Mouse (Mus musculus) embryo, embryonic 11.5 days (tissue): ENCODE data around the gene Pisd.
"Not testable (repeated sequence)": the region's sequence is repeated elsewhere in the genome, so short reads cannot be mapped to it uniquely, and the experiment has no call there.

Source experiments
- DNase-seq: peaks from one replicate; pipeline ENCODE4 v3.0.0-alpha.2; 2012; ENCODE audit warnings: low read depth, low spot score

The Pisd gene

GRCm38 (mm10) chr5:32785313-32785915 is at the start of gene Pisd:
Gene Pisd (minus strand): TSS chr5:32785646.
- DNase-seq, result peak; percentile 85

GRCm38 (mm10) chr5:32834497-32834896 is 49.1 kb upstream of the Pisd start:
- no peak for DNase-seq

- no peak for DNase-seq
Measured at GRCm38 (mm10) chr5:32830054-32830453, 44.6 kb upstream of the Pisd start.

- not testable (repeated sequence) for DNase-seq
Measured at GRCm38 (mm10) chr5:32828766-32829165, 43.3 kb upstream of the Pisd start.

- DNase-seq, result no peak
Measured at GRCm38 (mm10) chr5:32827009-32827408, 41.6 kb upstream of the Pisd start, which contains the start of gene Gm20671. Gene Gm20671 (minus strand): TSS chr5:32827109.

GRCm38 (mm10) chr5:32820471-32820870 is 35.0 kb upstream of the Pisd start:
- DNase-seq, result no peak

GRCm38 (mm10) chr5:32815396-32815795 is 29.9 kb upstream of the Pisd start:
- DNase-seq, result no peak

GRCm38 (mm10) chr5:32786454-32786853 is 1.0 kb upstream of the Pisd start:
- DNase-seq, result not testable (repeated sequence)

- no peak for DNase-seq
Measured at GRCm38 (mm10) chr5:32784726-32785125, 720 bp downstream of the Pisd start.

GRCm38 (mm10) chr5:32781596-32781995 is 3.9 kb downstream of the Pisd start:
- no peak for DNase-seq

GRCm38 (mm10) chr5:32778168-32778567 is 7.3 kb downstream of the Pisd start:
- no peak for DNase-seq

- no peak for DNase-seq
Measured at GRCm38 (mm10) chr5:32772361-32772760, 13.1 kb downstream of the Pisd start.

GRCm38 (mm10) chr5:32767636-32768373 is 17.6 kb downstream of the Pisd start:
- DNase-seq, result no peak

- no peak for DNase-seq
Measured at GRCm38 (mm10) chr5:32767004-32767403, 18.4 kb downstream of the Pisd start.

GRCm38 (mm10) chr5:32761566-32762140 is 23.8 kb downstream of the Pisd start:
- no peak for DNase-seq

GRCm38 (mm10) chr5:32760787-32761186 is 24.7 kb downstream of the Pisd start:
- DNase-seq, result no peak

GRCm38 (mm10) chr5:32760352-32760751 is 25.1 kb downstream of the Pisd start:
- not testable (repeated sequence) for DNase-seq

GRCm38 (mm10) chr5:32759662-32760061 is 25.8 kb downstream of the Pisd start:
- DNase-seq, result no peak

- no peak for DNase-seq
Measured at GRCm38 (mm10) chr5:32756141-32756540, 29.3 kb downstream of the Pisd start.

GRCm38 (mm10) chr5:32751736-32752135 is 33.7 kb downstream of the Pisd start:
- DNase-seq, result no peak

GRCm38 (mm10) chr5:32748936-32749335 is 36.5 kb downstream of the Pisd start:
- DNase-seq, result no peak

GRCm38 (mm10) chr5:32747650-32748375 is 37.6 kb downstream of the Pisd start:
- DNase-seq, result peak; percentile 30
